Mouse (Mus musculus) small intestine, adult 2 months (tissue): Measurements from ENCODE around the gene Cwc22.

Experiments used
- CTCF ChIP-seq: fragments of 200-500 bp; IDR thresholded peaks from 2 replicates; pipeline ENCODE4 v1.5.1; 2012; ENCODE audit warnings: low read depth, mild to moderate bottlenecking, control low read depth, inconsistent platforms, low read length, moderate library complexity, mixed read lengths; ENCODE audit not compliant: insufficient replicate concordance, insufficient read length; ENCODE audit errors: extremely low read depth
- POLR2A ChIP-seq: fragments of 200-500 bp; IDR thresholded peaks from 2 replicates; pipeline ENCODE4 v1.6.1; 2012; ENCODE audit warnings: low read depth, mild to moderate bottlenecking, control low read depth, inconsistent platforms, low read length, moderate library complexity

DNA sequence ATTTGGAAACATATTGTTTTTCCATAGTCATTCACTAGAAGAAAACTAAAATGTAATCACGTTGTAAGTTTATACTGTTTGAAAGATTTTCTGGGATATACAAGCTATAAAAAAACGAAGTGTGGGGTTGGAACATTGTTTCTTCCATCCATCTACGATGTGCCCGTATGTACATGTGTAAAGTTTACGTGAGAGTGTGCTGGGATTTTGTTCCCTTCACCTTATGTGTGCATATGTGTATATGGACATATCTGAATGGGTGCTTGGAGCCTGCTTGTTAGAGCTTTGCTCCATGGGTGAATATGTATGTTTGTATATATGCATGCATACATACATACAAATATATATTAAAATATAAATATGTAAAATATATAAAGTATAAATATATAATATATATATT, 45.4 kb downstream of the Cwc22 start:
- TF ChIP-seq POLR2A (no peak), CTCF (no peak)
